Mouse (Mus musculus): Measurements from ENCODE around the gene Pirb. TPM values are rescaled to one million over a fixed set of nuclear protein-coding genes. Genes with fewer than 3 reads are reported as not detected.
A peak's percentile ranks its signal among the peaks of the same experiment; 100 is the strongest.
"Not testable (repeated sequence)": the region's sequence is repeated elsewhere in the genome, so short reads cannot be mapped to it uniquely, and the experiment has no call there.

The Pirb gene
- polyA plus RNA-seq, 1 experiment from 2014 or later = 0.27 TPM

DNA sequence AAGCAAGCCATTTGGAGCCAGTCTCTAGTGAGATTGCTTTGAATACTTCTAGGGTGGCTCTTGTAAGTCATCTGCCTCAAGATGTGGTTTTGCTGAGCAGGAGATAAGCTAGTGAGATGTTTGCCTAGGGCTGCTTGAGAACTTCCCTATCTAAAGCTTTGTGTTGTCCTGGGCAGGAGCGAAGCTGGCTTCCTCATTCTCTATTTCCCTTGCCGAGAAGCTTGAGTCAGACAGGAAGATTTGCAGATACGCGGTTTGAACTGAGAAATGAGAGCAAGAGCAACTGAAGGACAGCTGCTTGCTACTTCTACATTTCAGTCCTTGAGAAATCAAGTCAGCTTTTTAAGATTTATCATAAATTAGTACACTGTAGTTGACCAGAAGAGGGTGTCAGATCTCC, 13.2 kb downstream of the Pirb start:
- ATAC-seq (ENCODE audit: insufficient read depth, low FRiP score, low TSS enrichment) (no peak), DNase-seq (ENCODE audit: low spot score) (no peak)
- no peak overlapping the region for H3K4me3 ChIP-seq (ENCODE audit: low read depth, low read length)
- no peaks in the 10 kb centered on the region for H3K27me3 ChIP-seq (ENCODE audit: control insufficient read depth, insufficient read depth, low read length)
- peaks cover 3% of the 10 kb centered on the region; the same call in 1 of the 2 replicates for H3K36me3 ChIP-seq (ENCODE audit: control insufficient read depth, insufficient read depth, low read length)
- peaks cover 5% of the 10 kb centered on the region for H3K4me1 ChIP-seq (ENCODE audit: control insufficient read depth, insufficient read depth, low read length)
- H3K9me3 ChIP-seq (ENCODE audit: control insufficient read depth, low read length) = no peaks in the 10 kb centered on the region
- 69% methylated on average over 4 of the region's 4 CpGs for WGBS
- H3K4me2 ChIP-seq (ENCODE audit: low read depth) = no peak overlapping the region
- H3K27ac ChIP-seq (ENCODE audit: low read depth, low read length) = no peak overlapping the region
- H3K9ac ChIP-seq (ENCODE audit: low read length) = no peak overlapping the region

DNA sequence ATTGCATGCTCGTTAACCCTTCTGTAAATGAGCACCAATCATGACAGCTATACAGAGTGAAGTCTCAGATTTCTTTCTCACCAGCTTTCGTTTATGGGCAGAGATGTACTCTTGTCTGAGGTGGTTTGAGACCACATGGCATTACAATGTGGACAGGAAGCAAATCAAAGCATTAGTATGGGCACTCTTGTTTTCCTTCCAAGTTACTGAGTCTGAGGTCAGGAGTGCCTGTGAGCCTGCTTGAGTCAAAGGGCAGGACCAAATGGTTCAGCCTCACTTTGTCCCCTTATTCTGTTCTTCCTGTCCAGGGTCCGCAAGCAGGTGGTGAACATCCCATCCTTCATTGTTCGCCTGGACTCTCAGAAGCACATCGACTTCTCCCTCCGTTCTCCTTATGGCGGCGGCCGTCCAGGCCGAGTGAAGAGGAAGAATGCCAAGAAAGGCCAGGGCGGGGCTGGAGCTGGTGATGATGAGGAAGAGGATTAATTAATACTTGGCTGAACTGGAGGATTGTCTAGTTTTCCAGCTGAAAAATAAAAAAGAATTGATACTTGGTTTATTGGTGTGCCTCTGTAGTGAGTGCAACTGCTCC, 13.8 kb downstream of the Pirb start:
- Histone ChIP-seq H3K4me3 (ENCODE audit: low read depth, low read length) (peak overlapping the region; percentile 92), H3K4me2 (ENCODE audit: low read depth) (peak overlapping the region; percentile 96), H3K27me3 (ENCODE audit: control insufficient read depth, insufficient read depth, low read length) (no peaks in the 10 kb centered on the region), H3K9me3 (ENCODE audit: control insufficient read depth, low read length) (no peaks in the 10 kb centered on the region), H3K9ac (ENCODE audit: low read length) (peak overlapping the region; percentile 86), H3K27ac (ENCODE audit: low read depth, low read length) (no peak overlapping the region), H3K36me3 (ENCODE audit: control insufficient read depth, insufficient read depth, low read length) (peaks cover 3% of the 10 kb centered on the region; the same call in 1 of the 2 replicates), H3K4me1 (ENCODE audit: control insufficient read depth, insufficient read depth, low read length) (peaks cover 5% of the 10 kb centered on the region)
- DNase-seq (ENCODE audit: low spot score) (no peak), ATAC-seq (ENCODE audit: insufficient read depth, low FRiP score, low TSS enrichment) (no peak)
- 63% methylated on average over 11 of the region's 11 CpGs for WGBS

DNA sequence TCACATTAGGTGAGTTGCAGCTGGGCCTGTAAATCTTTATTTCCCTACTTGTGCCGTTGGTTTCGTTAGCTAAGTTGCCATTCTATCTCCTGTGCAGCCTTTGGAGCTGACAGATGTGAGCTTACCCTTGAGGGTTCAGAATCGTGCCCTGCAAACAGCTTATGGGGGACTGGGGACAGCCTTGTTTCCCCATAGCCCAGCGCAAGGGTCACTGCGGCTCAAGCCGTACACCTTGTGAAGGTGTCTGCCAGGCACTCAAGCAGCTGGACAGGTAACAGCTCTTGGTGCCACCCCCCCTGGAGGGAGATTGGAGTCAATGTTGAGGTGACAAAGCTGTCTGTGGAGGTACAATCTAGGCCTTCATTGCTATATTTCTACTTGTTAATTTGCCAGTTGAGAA, 14.3 kb downstream of the Pirb start:
- peak overlapping the region; percentile 96 for H3K4me2 ChIP-seq (ENCODE audit: low read depth)
- DNase-seq (ENCODE audit: low spot score) (no peak), ATAC-seq (ENCODE audit: insufficient read depth, low FRiP score, low TSS enrichment) (no peak)
- H3K9ac ChIP-seq (ENCODE audit: low read length) = peak overlapping the region; percentile 86
- no peak overlapping the region for H3K27ac ChIP-seq (ENCODE audit: low read depth, low read length)
- peak overlapping the region; percentile 92 for H3K4me3 ChIP-seq (ENCODE audit: low read depth, low read length)
- 38% methylated on average over 6 of the region's 6 CpGs for WGBS
- H3K36me3 ChIP-seq (ENCODE audit: control insufficient read depth, insufficient read depth, low read length) = peaks cover 3% of the 10 kb centered on the region; the same call in 1 of the 2 replicates
- H3K9me3 ChIP-seq (ENCODE audit: control insufficient read depth, low read length) = no peaks in the 10 kb centered on the region
- H3K27me3 ChIP-seq (ENCODE audit: control insufficient read depth, insufficient read depth, low read length) = no peaks in the 10 kb centered on the region
- peaks cover 5% of the 10 kb centered on the region for H3K4me1 ChIP-seq (ENCODE audit: control insufficient read depth, insufficient read depth, low read length)

GRCm38 (mm10) chr7:3705461-3705860, 14.7 kb downstream of the Pirb start:
- not testable (repeated sequence) for H3K27me3 ChIP-seq (ENCODE audit: control insufficient read depth, insufficient read depth, low read length); H3K36me3 ChIP-seq (ENCODE audit: control insufficient read depth, insufficient read depth, low read length); H3K27ac ChIP-seq (ENCODE audit: low read depth, low read length); H3K4me1 ChIP-seq (ENCODE audit: control insufficient read depth, insufficient read depth, low read length); DNase-seq (ENCODE audit: low spot score); H3K9me3 ChIP-seq (ENCODE audit: control insufficient read depth, low read length); ATAC-seq (ENCODE audit: insufficient read depth, low FRiP score, low TSS enrichment)
- 1% methylated on average over 6 of the region's 7 CpGs for WGBS
- Histone ChIP-seq H3K4me3 (ENCODE audit: low read depth, low read length) (peak overlapping the region; percentile 92), H3K4me2 (ENCODE audit: low read depth) (peak overlapping the region; percentile 96), H3K9ac (ENCODE audit: low read length) (peak overlapping the region; percentile 86)

DNA sequence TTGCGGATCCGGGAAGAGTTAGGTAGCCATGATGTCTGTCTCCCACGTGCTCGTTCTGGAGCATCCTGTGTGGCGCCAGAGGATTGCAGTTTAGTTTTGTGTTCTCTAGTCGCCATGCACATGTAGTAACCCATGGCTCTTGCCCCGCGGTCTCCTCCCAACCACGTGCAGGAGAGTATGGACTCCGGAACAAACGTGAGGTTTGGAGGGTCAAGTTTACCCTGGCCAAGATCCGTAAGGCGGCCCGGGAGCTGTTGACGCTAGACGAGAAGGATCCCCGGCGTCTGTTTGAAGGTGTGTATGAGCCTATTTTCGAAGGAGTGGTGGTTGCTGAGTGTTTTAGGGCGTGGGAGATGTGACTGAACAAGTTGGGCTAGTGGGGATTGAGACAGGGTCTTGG, 15.7 kb downstream of the Pirb start:
- Histone ChIP-seq H3K4me1 (ENCODE audit: control insufficient read depth, insufficient read depth, low read length) (peaks cover 5% of the 10 kb centered on the region), H3K27me3 (ENCODE audit: control insufficient read depth, insufficient read depth, low read length) (no peaks in the 10 kb centered on the region), H3K4me2 (ENCODE audit: low read depth) (peak overlapping the region; percentile 96), H3K4me3 (ENCODE audit: low read depth, low read length) (peak overlapping the region; percentile 92), H3K9me3 (ENCODE audit: control insufficient read depth, low read length) (no peaks in the 10 kb centered on the region), H3K36me3 (ENCODE audit: control insufficient read depth, insufficient read depth, low read length) (peaks cover 5% of the 10 kb centered on the region), H3K9ac (ENCODE audit: low read length) (peak overlapping the region; percentile 86), H3K27ac (ENCODE audit: low read depth, low read length) (peak overlapping the region; percentile 67)
- ATAC-seq (ENCODE audit: insufficient read depth, low FRiP score, low TSS enrichment) (peak; percentile 42), DNase-seq (ENCODE audit: low spot score) (no peak)
- under 1% methylated on average over 20 of the region's 20 CpGs for WGBS

DNA sequence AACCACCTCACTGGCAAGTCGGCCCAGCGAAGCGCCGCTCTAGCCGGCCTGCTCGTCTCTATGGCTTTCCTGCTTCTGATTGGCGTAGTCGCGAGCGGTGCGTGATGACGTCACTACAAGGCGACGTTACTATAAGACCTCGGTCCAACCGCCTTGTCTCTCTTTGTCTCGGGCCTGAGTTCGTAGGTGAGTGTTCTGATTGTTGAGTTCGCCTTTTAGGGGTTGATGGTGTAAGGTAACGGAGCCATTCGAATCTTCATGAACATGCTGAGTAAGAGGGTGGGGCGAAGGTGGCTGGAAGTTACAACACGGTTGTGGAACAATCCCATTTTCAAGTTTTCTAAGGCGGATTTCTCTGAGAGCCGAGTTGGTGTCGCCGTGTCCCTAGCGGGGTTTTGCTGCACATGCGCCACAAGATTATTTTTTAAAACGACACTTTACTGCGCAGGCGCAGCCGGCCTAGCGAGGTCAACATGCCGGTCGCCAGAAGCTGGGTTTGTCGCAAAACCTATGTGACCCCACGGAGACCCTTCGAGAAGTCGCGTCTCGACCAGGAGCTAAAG, 16.2 kb downstream of the Pirb start, which contains the start of gene Rps9:
Gene Rps9, plus strand, starts transcription at position 115 of the 563 bp plus-strand sequence.
- H3K27me3 ChIP-seq (ENCODE audit: control insufficient read depth, insufficient read depth, low read length) = no peaks in the 10 kb centered on the region
- DNase-seq (ENCODE audit: low spot score) (peak; percentile 94), ATAC-seq (ENCODE audit: insufficient read depth, low FRiP score, low TSS enrichment) (peak; percentile 95)
- peak within 1 kb of the TSS; percentile 92 for H3K4me3 ChIP-seq (ENCODE audit: low read depth, low read length)
- WGBS = 2% methylated on average over 42 of the region's 42 CpGs
- peak within 1 kb of the TSS; percentile 96 for H3K4me2 ChIP-seq (ENCODE audit: low read depth)
- H3K9ac ChIP-seq (ENCODE audit: low read length) = peak within 1 kb of the TSS; percentile 86
- peak within 1 kb of the TSS; percentile 67 for H3K27ac ChIP-seq (ENCODE audit: low read depth, low read length)
- H3K9me3 ChIP-seq (ENCODE audit: control insufficient read depth, low read length) = no peaks in the 10 kb centered on the region
- peaks cover 5% of the 10 kb centered on the region for H3K4me1 ChIP-seq (ENCODE audit: control insufficient read depth, insufficient read depth, low read length)
- peaks cover 7% of the 10 kb centered on the region for H3K36me3 ChIP-seq (ENCODE audit: control insufficient read depth, insufficient read depth, low read length)

DNA sequence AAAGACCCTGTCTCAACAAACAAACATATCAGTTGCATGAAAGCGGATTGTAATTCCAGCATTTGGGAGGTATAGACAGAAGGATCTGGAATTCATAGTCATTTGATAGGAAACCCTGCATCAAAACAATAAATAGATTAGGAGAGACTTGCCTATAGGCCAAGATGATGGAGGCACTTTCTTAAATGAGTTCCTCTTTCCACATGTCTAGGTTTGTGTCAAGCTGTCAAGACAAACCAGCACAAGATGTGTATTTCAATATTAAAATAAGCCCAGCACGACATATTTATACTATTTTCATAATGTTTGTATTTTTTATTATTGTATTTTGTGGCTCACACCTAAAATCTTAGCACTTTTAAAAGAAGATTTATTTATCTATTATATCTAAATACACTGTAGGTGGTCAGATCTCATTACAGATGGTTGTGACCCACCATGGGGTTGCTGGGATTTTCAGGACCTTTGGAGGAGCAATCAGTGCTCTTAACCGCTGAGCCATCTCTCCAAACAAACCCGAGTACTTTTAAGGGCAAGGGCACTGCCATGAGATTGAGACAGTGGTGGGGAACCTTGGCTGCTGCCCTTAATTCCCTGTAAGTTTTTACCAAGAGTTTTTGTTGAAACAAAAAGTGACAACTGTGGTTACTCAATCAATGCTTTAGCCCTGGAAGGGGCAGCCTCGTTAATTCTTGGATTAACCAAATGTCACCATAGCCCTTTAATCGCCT, 16.9 kb downstream of the Pirb start:
- H3K4me3 ChIP-seq (ENCODE audit: low read depth, low read length) = peak overlapping the region; percentile 92
- 21% methylated on average over 6 of the region's 6 CpGs for WGBS
- H3K4me1 ChIP-seq (ENCODE audit: control insufficient read depth, insufficient read depth, low read length) = peaks cover 5% of the 10 kb centered on the region
- H3K9me3 ChIP-seq (ENCODE audit: control insufficient read depth, low read length) = no peaks in the 10 kb centered on the region
- no peaks in the 10 kb centered on the region for H3K27me3 ChIP-seq (ENCODE audit: control insufficient read depth, insufficient read depth, low read length)
- peak overlapping the region; percentile 86 for H3K9ac ChIP-seq (ENCODE audit: low read length)
- no peak for DNase-seq (ENCODE audit: low spot score)
- no peak overlapping the region for H3K27ac ChIP-seq (ENCODE audit: low read depth, low read length)
- ATAC-seq (ENCODE audit: insufficient read depth, low FRiP score, low TSS enrichment) = peak; percentile 28
- H3K4me2 ChIP-seq (ENCODE audit: low read depth) = peak overlapping the region; percentile 44
- peaks cover 7% of the 10 kb centered on the region for H3K36me3 ChIP-seq (ENCODE audit: control insufficient read depth, insufficient read depth, low read length)

- Histone ChIP-seq H3K4me1 (ENCODE audit: control insufficient read depth, insufficient read depth, low read length) (0 out of 2 replicates have a peak, but pooled peaks cover 6% of the 10 kb centered on the region), H3K27ac (ENCODE audit: low read depth, low read length) (no peak overlapping the region), H3K27me3 (ENCODE audit: control insufficient read depth, insufficient read depth, low read length) (no peaks in the 10 kb centered on the region), H3K36me3 (ENCODE audit: control insufficient read depth, insufficient read depth, low read length) (peaks cover 4% of the 10 kb centered on the region), H3K9me3 (ENCODE audit: control insufficient read depth, low read length) (no peaks in the 10 kb centered on the region), H3K9ac (ENCODE audit: low read length) (no peak overlapping the region), H3K4me2 (ENCODE audit: low read depth) (no peak overlapping the region), H3K4me3 (ENCODE audit: low read depth, low read length) (no peak overlapping the region)
- ATAC-seq (ENCODE audit: insufficient read depth, low FRiP score, low TSS enrichment) (no peak), DNase-seq (ENCODE audit: low spot score) (no peak)
- WGBS = 94% methylated on average over 6 of the region's 6 CpGs
Observed at GRCm38 (mm10) chr7:3698471-3698870, 21.7 kb downstream of the Pirb start.

Data from neural tube, embryonic 11.5 days (tissue).